Mouse (Mus musculus): ENCODE data around the gene Stk10. TPM values are rescaled to one million over a fixed set of nuclear protein-coding genes. Genes with fewer than 3 reads are reported as not detected.

Gene Stk10
- 233 to 249 TPM (median 234 TPM) in 4 replicates for total RNA-seq (2023)

DNA sequence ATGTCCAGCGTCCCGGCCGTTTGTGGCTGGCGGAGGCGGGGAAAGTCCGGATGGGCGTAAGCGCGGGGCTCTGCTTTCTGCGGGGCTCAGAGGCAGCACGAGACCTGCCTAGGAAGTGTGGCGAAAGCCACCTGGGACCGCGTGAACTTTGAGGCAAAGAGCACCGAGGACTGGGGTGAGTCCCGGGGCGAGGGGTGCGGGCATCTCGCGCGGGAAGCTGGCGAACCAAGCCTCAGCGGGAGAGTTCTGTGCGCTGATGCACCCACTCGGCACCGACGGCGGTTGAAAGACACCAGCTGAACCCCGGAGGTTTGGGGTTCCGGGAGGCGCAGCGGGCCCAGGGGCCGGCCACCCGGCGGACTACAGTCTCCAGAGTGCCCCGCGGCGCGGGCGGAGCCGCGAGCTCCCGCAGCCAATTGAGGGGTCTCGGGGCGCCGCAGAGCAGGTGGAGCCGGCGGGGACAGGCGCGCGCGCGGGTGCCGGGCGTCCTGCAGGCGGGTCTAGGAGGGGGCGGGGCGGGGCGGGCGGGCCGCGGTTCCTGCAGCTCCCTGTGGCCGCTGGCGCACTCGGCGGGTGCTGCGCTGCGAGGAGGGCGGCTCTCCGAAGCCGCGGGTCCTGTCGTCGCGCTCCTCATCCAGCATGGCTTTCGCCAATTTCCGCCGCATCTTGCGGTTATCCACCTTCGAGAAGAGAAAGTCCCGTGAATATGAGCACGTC is at the start of gene Stk10:
TSS of gene Stk10 (plus strand) at position 541 of the 717 bp plus-strand sequence.

DNA sequence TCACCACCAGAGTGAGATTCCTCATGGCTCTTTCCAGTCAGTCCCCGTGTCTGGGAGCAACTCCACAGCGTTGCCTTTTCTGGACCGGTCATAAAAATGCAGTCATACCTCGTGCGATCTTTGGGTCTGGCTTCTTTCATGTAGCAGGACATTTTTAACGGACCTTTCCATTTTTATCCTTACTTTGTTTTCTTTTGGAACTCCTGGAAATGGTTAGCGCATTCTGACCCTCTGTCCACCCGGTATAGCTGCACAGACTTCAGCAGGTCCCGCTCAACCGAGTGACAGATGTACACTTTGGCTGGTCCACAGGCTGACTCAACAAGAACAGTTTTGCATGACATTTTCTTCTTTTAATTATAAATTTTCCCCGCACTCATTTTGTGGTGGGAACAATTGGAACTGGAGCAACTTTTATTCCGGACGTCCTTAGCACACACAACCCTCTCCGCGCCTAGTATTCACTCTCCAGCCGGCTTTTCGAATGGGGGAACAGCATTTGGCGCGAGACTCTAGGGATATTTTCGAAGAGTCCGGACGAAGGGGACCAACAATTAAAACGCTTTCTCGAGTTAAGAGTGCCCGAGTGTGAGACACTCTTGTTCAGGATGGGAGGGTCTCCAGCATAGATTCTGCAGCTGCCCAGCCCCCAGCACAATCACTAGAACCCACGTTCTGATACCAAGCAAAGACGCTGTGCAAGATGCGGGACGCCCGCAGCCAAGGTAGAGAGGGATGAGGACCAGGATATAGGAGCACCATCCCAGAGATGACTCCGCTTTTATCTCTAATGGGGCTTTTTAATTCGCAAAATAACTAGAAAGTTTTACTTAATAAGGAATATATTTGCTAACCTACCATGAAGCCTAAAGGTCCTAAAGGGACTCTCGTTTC is 987 bp upstream of the Stk10 start, which contains the start of gene Efcab9:
TSS of gene Efcab9 (minus strand) at position 211 of the 894 bp plus-strand sequence.

DNA sequence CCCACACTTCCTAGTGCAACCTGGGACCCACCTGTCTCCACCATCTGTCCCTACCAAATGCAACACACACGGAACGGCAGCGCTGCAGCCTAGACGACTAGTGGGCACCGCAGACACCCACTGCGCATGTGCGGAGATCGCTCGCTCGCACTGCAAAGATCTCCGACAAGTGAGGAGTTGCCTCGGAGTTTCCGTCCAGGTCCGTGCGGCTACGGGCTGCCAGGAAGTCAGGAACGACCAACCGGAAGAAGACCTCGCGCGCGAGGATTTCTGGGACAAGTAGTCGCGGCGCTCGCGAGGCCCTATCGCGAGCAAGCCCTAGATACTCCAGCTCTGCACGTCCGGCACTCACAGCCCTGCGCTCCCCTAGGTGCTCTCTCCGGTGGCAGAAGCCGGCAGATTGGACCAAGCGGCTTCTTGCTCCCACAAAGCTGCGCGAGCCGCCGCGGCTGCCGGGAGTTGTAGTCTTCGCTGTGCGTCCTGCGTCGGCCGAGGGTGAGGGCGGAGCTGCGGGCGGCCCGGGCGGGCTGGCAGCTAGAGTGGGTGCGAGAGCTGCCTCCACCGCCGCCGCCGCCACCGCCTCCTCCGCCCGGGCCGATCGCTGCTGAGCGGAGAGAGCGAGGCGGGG is 109.3 kb downstream of the Stk10 start, which contains the start of gene Fbxw11:
TSS of gene Fbxw11 (plus strand) at position 476 of the 628 bp plus-strand sequence.

Other genes with a start within 250 kb of the Stk10 start
- gene Hba-a1, start 249.8 kb upstream of the Stk10 start, total RNA-seq (2023), result 58.9 to 127 TPM (median 84.8 TPM) in 4 replicates
- not detected in 4 replicates for gene Hbq1b, start 246.3 kb upstream of the Stk10 start, total RNA-seq (2023)
- 20.0 to 91.4 TPM (median 56.9 TPM) in 4 replicates for gene Hba-a2, start 236.8 kb upstream of the Stk10 start, total RNA-seq (2023)
- not detected in 4 replicates for gene Hbq1a, start 233.2 kb upstream of the Stk10 start, total RNA-seq (2023)
- 0.06 to 0.17 TPM (median 0.06 TPM) in 4 replicates for gene Sh3pxd2b, start 185.5 kb upstream of the Stk10 start, total RNA-seq (2023)
- gene Ubtd2, start 77.9 kb upstream of the Stk10 start, total RNA-seq (2023), result 2.8 to 7.8 TPM (median 5.7 TPM) in 4 replicates
- 2.9 to 4.8 TPM (median 3.2 TPM) in 4 replicates for gene Efcab9, start 1.2 kb upstream of the Stk10 start, total RNA-seq (2023)
- gene Fbxw11, start 109.4 kb downstream of the Stk10 start, total RNA-seq (2023), result 57.7 to 64.2 TPM (median 62.7 TPM) in 4 replicates